ENCODE assay signal across 25 mouse cellular contexts in genomic region chr6:100378533-100378874, GRCm38 (mm10).
DNase-seq lines count a peak whose midpoint lies in the region; ATAC-seq and TF ChIP-seq lines count a peak whose summit lies in the region.
"Had no signal": no experiment of that assay in that cellular context is flagged by ENCODE, and none has a peak within 500 bp of the region (broad histone marks: within the 10 kb centered on the region; RNA-seq: fewer than 3 reads in every experiment).

No protein-coding gene starts in this region.

- no peak overlapping the region for H3K4me3 ChIP-seq in intestine, embryonic 15.5 days (replicated peaks)
- no peak overlapping the region for H3K4me3 ChIP-seq in intestine, embryonic 16.5 days (ENCODE audit: low read length)
- no peak overlapping the region for H3K4me3 ChIP-seq in midbrain, postnatal 0 days (ENCODE audit: low read depth, low read length)
- no peak overlapping the region for H3K4me3 ChIP-seq in midbrain, embryonic 11.5 days (ENCODE audit: low read depth, low read length)
- H3K4me3 ChIP-seq: layer of hippocampus, adult 2 months; limb, embryonic 13.5 days; liver, embryonic 15.5 days; midbrain, embryonic 13.5 days had no signal

- no peaks in the 10 kb centered on the region for H3K27me3 ChIP-seq in intestine, embryonic 15.5 days (replicated peaks)
- no peaks in the 10 kb centered on the region for H3K27me3 ChIP-seq in intestine, embryonic 16.5 days (replicated peaks; ENCODE audit: control insufficient read depth, insufficient read depth, low read length)
- no peaks in the 10 kb centered on the region for H3K27me3 ChIP-seq in midbrain, postnatal 0 days (ENCODE audit: insufficient read depth, low read length)
- no peaks in the 10 kb centered on the region for H3K27me3 ChIP-seq in midbrain, embryonic 11.5 days (ENCODE audit: control insufficient read depth, insufficient read depth, low read length)
- H3K27me3 ChIP-seq: liver, embryonic 15.5 days; Patski had no signal

- no peak overlapping the region for H3K9ac ChIP-seq in intestine, embryonic 15.5 days
- no peak overlapping the region for H3K9ac ChIP-seq in intestine, embryonic 16.5 days (ENCODE audit: low read depth, low read length)
- H3K9ac ChIP-seq in midbrain, postnatal 0 days (replicated peaks; ENCODE audit: low read length, poor library complexity, severe bottlenecking) = no peak overlapping the region
- no peak overlapping the region for H3K9ac ChIP-seq in midbrain, embryonic 11.5 days (ENCODE audit: low read length)
- H3K9ac ChIP-seq: limb, embryonic 13.5 days; liver, embryonic 15.5 days; midbrain, embryonic 13.5 days had no signal

- H3K27ac ChIP-seq in intestine, embryonic 15.5 days = no peak overlapping the region
- H3K27ac ChIP-seq in intestine, embryonic 16.5 days (ENCODE audit: low read length) = no peak overlapping the region
- no peak overlapping the region for H3K27ac ChIP-seq in midbrain, postnatal 0 days (ENCODE audit: low read depth, low read length)
- no peak overlapping the region for H3K27ac ChIP-seq in midbrain, embryonic 11.5 days (ENCODE audit: low read depth, low read length)
- H3K27ac ChIP-seq: layer of hippocampus, adult 2 months; limb, embryonic 13.5 days; liver, embryonic 15.5 days; macrophage; midbrain, embryonic 13.5 days had no signal

- H3K36me3 ChIP-seq in intestine, embryonic 15.5 days = no peaks in the 10 kb centered on the region
- no peaks in the 10 kb centered on the region for H3K36me3 ChIP-seq in intestine, embryonic 16.5 days (ENCODE audit: control insufficient read depth, insufficient read depth, low read length)
- no peaks in the 10 kb centered on the region for H3K36me3 ChIP-seq in midbrain, postnatal 0 days (ENCODE audit: insufficient read depth, low read length)
- H3K36me3 ChIP-seq in midbrain, embryonic 11.5 days (ENCODE audit: control insufficient read depth, insufficient read depth, low read length) = no peaks in the 10 kb centered on the region
- H3K36me3 ChIP-seq: limb, embryonic 13.5 days; liver, embryonic 15.5 days; midbrain, embryonic 13.5 days had no signal

- ATAC-seq in intestine, embryonic 15.5 days = 0 out of 2 replicates have a peak, but pooled peaks have one; percentile 22
- ATAC-seq in intestine, embryonic 16.5 days = no peak
- ATAC-seq in midbrain, postnatal 0 days (ENCODE audit: low FRiP score) = no peak
- no peak for ATAC-seq in midbrain, embryonic 11.5 days (ENCODE audit: low FRiP score)
- no peak for ATAC-seq in erythroid progenitor cell, adult 5-6 weeks (replicated peaks; ENCODE audit: low FRiP score, poor library complexity, severe bottlenecking)
- ATAC-seq: activated CD4-positive, CD25-positive, alpha-beta regulatory T cell, adult 4 months; CD4-positive, CD25-positive, alpha-beta regulatory T cell, adult 4 months; forebrain, embryonic 16.5 days; intestine, postnatal 0 days; midbrain, embryonic 13.5 days; Patski had no signal

- DNase-seq in cerebellum, postnatal 10 days = peak; percentile 27 to 54
- no peak for DNase-seq in cerebellum, postnatal 36 days
- peak; percentile 73 for DNase-seq in midbrain, postnatal 0 days (ENCODE audit: low spot score)
- no peak for DNase-seq in midbrain, embryonic 11.5 days (ENCODE audit: low spot score, missing footprints)
- DNase-seq in right cerebral cortex, postnatal 10 days (ENCODE audit: low spot score in 2 of 2) = no peak
- DNase-seq: adrenal gland, postnatal 25 days; cerebellum, adult 9-10 months; embryo, embryonic 11 days; gastrocnemius, postnatal 10 days; heart, adult 18-20 months; right cerebral cortex, adult 18-20 months; thymus, postnatal 36 days had no signal

- WGBS in intestine, embryonic 15.5 days = 44% methylated on average over 4 of the region's 4 CpGs
- 44% methylated on average over 4 of the region's 4 CpGs for WGBS in intestine, embryonic 16.5 days
- WGBS in midbrain, postnatal 0 days = 34% methylated on average over 4 of the region's 4 CpGs
- 55% methylated on average over 4 of the region's 4 CpGs for WGBS in midbrain, embryonic 11.5 days

- no peak overlapping the region for H3K4me2 ChIP-seq in intestine, embryonic 15.5 days (replicated peaks)
- no peak overlapping the region for H3K4me2 ChIP-seq in intestine, embryonic 16.5 days (ENCODE audit: low read depth, low read length)
- H3K4me2 ChIP-seq in midbrain, postnatal 0 days (ENCODE audit: low read depth, low read length, poor library complexity, severe bottlenecking) = no peak overlapping the region
- H3K4me2 ChIP-seq in midbrain, embryonic 11.5 days = no peak overlapping the region
- H3K4me2 ChIP-seq: limb, embryonic 13.5 days; liver, embryonic 15.5 days; midbrain, embryonic 13.5 days had no signal

- H3K9me3 ChIP-seq in intestine, embryonic 15.5 days = no peaks in the 10 kb centered on the region
- no peaks in the 10 kb centered on the region for H3K9me3 ChIP-seq in intestine, embryonic 16.5 days (ENCODE audit: control insufficient read depth, low read length)
- H3K9me3 ChIP-seq in midbrain, postnatal 0 days (ENCODE audit: low read length) = no peaks in the 10 kb centered on the region
- H3K9me3 ChIP-seq in midbrain, embryonic 11.5 days (ENCODE audit: control insufficient read depth, low read length) = no peaks in the 10 kb centered on the region
- H3K9me3 ChIP-seq: liver, embryonic 15.5 days; midbrain, embryonic 13.5 days had no signal

- H3K4me1 ChIP-seq in intestine, embryonic 15.5 days (replicated peaks) = 0 out of 2 replicates have a peak, but pooled peaks cover 6% of the 10 kb centered on the region
- peaks cover 10% of the 10 kb centered on the region; the same call in 1 of the 2 replicates for H3K4me1 ChIP-seq in intestine, embryonic 16.5 days (ENCODE audit: control insufficient read depth, insufficient read depth, low read length)
- peaks cover 14% of the 10 kb centered on the region for H3K4me1 ChIP-seq in midbrain, postnatal 0 days (ENCODE audit: insufficient read depth, low read length)
- peaks cover 7% of the 10 kb centered on the region for H3K4me1 ChIP-seq in midbrain, embryonic 11.5 days (ENCODE audit: control insufficient read depth, insufficient read depth, low read length)

- no peak for TF ChIP-seq CTCF in midbrain, postnatal 0 days (IDR thresholded peaks at IDR 0.05)

Comparison
In these comparisons a context has a peak if more than half of its experiments do, and no peak if none do; other contexts are left out.
1. DNase-seq: peak in cerebellum, postnatal 10 days (2 of 2) and midbrain, postnatal 0 days (single experiment); none in cerebellum, postnatal 36 days (0 of 2), midbrain, embryonic 11.5 days (single experiment) and right cerebral cortex, postnatal 10 days (0 of 2).